Mouse (Mus musculus): ENCODE results near the gene Kctd13.

DNA sequence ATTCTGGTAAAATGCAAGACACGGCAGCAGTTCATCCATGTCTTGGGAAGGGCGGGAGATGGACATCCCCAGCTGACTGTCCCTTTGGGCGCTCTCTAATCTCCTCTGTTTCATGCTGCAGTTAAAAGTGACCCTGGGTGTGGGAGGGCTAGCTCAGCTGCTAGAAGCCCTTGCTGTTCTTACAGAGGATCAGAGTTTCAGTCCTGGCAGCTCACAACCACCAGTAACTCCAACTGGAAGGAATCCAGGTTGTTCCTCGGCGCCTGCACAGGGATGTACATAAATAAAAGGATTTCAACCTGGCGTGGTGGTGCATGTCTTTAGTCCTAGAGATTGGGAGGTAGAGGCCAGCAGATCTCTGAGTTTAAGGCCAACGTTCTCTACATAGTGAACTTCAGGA, 54.4 kb downstream of the Kctd13 start:
- TF ChIP-seq CTCF (IDR thresholded peaks at IDR 0.05; ENCODE audit: borderline replicate concordance, control insufficient read depth, extremely low read depth, insufficient read depth, low read length, poor library complexity) (no peak), POLR2A (IDR thresholded peaks at IDR 0.05; ENCODE audit: control insufficient read depth, extremely low read depth, insufficient read depth, low read length, poor library complexity) (no peak)

Measured in thymus, adult 2 months (tissue).